Mouse (Mus musculus): Measurements from ENCODE around the gene Spns1.
"Not testable (repeated sequence)": the region's sequence is repeated elsewhere in the genome, so short reads cannot be mapped to it uniquely, and the experiment has no call there.

Spns1 gene

GRCm38 (mm10) chr7:126338906-126339305, 38.3 kb downstream of the Spns1 start:
- no peak for DNase-seq (ENCODE audit: low spot score)

- no peak for DNase-seq (ENCODE audit: low spot score)
Measured at GRCm38 (mm10) chr7:126335556-126335955, 41.7 kb downstream of the Spns1 start.

GRCm38 (mm10) chr7:126332691-126333090, 44.6 kb downstream of the Spns1 start:
- DNase-seq (ENCODE audit: low spot score) = no peak

- DNase-seq (ENCODE audit: low spot score) = peak; percentile 50
Measured at GRCm38 (mm10) chr7:126330693-126331092, 46.6 kb downstream of the Spns1 start.

GRCm38 (mm10) chr7:126329907-126330645, 47.2 kb downstream of the Spns1 start:
- DNase-seq (ENCODE audit: low spot score) = no peak

- not testable (repeated sequence) for DNase-seq (ENCODE audit: low spot score)
Measured at GRCm38 (mm10) chr7:126328848-126329247, 48.4 kb downstream of the Spns1 start.

GRCm38 (mm10) chr7:126325576-126326273, 51.5 kb downstream of the Spns1 start:
- DNase-seq (ENCODE audit: low spot score) = not testable (repeated sequence)

GRCm38 (mm10) chr7:126324791-126325190, 52.5 kb downstream of the Spns1 start:
- DNase-seq (ENCODE audit: low spot score) = no peak

- peak; percentile 76 for DNase-seq (ENCODE audit: low spot score)
Measured at GRCm38 (mm10) chr7:126323729-126324128, 53.5 kb downstream of the Spns1 start.

All from lung, postnatal 25 days (tissue).